Mouse (Mus musculus): ENCODE measurements around the gene Tufm. TPM values are rescaled to one million over a fixed set of nuclear protein-coding genes. Genes with fewer than 3 reads are reported as not detected.
A peak's percentile ranks its signal among the peaks of the same experiment; 100 is the strongest.
"Not testable (repeated sequence)": the region's sequence is repeated elsewhere in the genome, so short reads cannot be mapped to it uniquely, and the experiment has no call there.

Tufm gene
- polyA plus RNA-seq, 1 experiment from 2014 or later = 77.5 TPM

DNA sequence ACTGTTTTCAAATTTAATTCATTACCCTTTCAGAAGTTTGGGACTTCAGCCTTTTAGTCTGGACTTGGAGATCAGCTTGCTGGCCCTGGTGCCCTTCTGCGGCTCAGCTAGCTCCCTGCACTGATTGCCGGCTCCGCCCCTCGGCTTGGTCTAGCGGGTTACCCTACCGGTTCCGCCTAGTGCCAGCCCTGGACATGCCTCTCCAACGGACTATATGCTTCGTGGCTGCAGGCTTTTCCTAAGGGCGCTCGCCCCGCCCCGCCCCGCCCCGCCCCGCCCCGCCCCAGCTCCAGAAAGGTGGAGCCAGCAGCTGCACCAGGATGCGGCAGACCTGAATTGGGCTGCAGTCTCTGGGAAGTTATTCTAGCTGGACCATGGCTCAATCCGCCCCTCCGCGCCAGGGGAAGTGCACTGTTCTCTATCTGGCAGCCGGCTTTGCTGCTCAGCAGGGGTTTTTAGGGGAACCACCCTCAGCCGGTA lies 4.7 kb upstream of the Tufm start:
- Histone ChIP-seq H3K27me3 (ENCODE audit: control insufficient read depth, insufficient read depth, low read length) (no peaks in the 10 kb centered on the region), H3K4me2 (replicated peaks; ENCODE audit: low read depth) (peak overlapping the region; percentile 63), H3K9me3 (ENCODE audit: control insufficient read depth, low read length) (no peaks in the 10 kb centered on the region), H3K36me3 (ENCODE audit: control insufficient read depth, insufficient read depth, low read length) (no peaks in the 10 kb centered on the region), H3K4me3 (ENCODE audit: low read depth, low read length) (peak overlapping the region; percentile 31), H3K27ac (replicated peaks) (peak overlapping the region; percentile 81), H3K9ac (ENCODE audit: low read length) (peak overlapping the region; percentile 45), H3K4me1 (replicated peaks; ENCODE audit: control insufficient read depth, insufficient read depth) (no peaks in the 10 kb centered on the region)
- peak; percentile 22; the same call in 1 of the 2 replicates for TF ChIP-seq CTCF (IDR thresholded peaks at IDR 0.05; ENCODE audit: low read depth)
- no peak for TF ChIP-seq EP300 (optimal IDR thresholded peaks at IDR 0.05)
- ATAC-seq (ENCODE audit: low FRiP score, low TSS enrichment) = peak; percentile 94
- under 1% methylated on average over 22 of the region's 23 CpGs for WGBS
- DNase-seq (ENCODE audit: low spot score) = peak; percentile 96

- Histone ChIP-seq H3K9ac (ENCODE audit: low read length) (peak overlapping the region; percentile 77), H3K36me3 (ENCODE audit: control insufficient read depth, insufficient read depth, low read length) (peaks cover 14% of the 10 kb centered on the region), H3K27ac (replicated peaks) (peak overlapping the region; percentile 70; the same call in 1 of the 2 replicates), H3K4me3 (ENCODE audit: low read depth, low read length) (peak overlapping the region; percentile 56), H3K4me2 (replicated peaks; ENCODE audit: low read depth) (peak overlapping the region; percentile 82)
- DNase-seq (ENCODE audit: low spot score); H3K9me3 ChIP-seq (ENCODE audit: control insufficient read depth, low read length); H3K27me3 ChIP-seq (ENCODE audit: control insufficient read depth, insufficient read depth, low read length); ATAC-seq (ENCODE audit: low FRiP score, low TSS enrichment); H3K4me1 ChIP-seq (replicated peaks; ENCODE audit: control insufficient read depth, insufficient read depth): not testable (repeated sequence)
- 9% methylated on average over 23 of the region's 25 CpGs for WGBS
Measured at GRCm38 (mm10) chr7:126487617-126488385, 640 bp downstream of the Tufm start.

DNA sequence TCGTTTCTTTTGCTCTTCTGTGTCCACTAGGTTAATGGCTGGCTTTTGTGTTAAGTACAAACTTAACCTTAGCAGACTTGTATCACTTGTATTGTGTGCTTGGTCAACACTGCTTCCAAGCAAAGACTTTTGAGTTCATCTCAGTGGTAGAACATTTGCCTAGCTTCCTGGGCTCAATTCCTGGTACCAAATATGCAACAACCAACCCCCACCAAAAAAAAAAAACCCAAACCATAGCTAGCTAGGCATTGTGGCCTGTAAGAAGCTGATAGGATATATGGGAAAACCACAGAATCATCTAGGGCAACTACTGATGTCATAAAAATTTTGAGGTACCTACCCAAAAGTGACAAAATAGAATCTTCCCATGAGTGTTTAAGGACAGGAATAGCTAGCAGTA lies 3.8 kb downstream of the Tufm start:
- Histone ChIP-seq H3K4me1 (replicated peaks; ENCODE audit: control insufficient read depth, insufficient read depth) (no peaks in the 10 kb centered on the region), H3K27me3 (ENCODE audit: control insufficient read depth, insufficient read depth, low read length) (no peaks in the 10 kb centered on the region), H3K27ac (replicated peaks) (no peak overlapping the region), H3K4me2 (replicated peaks; ENCODE audit: low read depth) (no peak overlapping the region), H3K36me3 (ENCODE audit: control insufficient read depth, insufficient read depth, low read length) (peaks cover 44% of the 10 kb centered on the region), H3K9me3 (ENCODE audit: control insufficient read depth, low read length) (no peaks in the 10 kb centered on the region), H3K4me3 (ENCODE audit: low read depth, low read length) (no peak overlapping the region), H3K9ac (ENCODE audit: low read length) (no peak overlapping the region)
- TF ChIP-seq CTCF (IDR thresholded peaks at IDR 0.05; ENCODE audit: low read depth) (no peak), EP300 (optimal IDR thresholded peaks at IDR 0.05) (no peak)
- DNase-seq (ENCODE audit: low spot score) (no peak), ATAC-seq (ENCODE audit: low FRiP score, low TSS enrichment) (no peak)
- 62% methylated on average over 1 of the region's 1 CpGs for WGBS

DNA sequence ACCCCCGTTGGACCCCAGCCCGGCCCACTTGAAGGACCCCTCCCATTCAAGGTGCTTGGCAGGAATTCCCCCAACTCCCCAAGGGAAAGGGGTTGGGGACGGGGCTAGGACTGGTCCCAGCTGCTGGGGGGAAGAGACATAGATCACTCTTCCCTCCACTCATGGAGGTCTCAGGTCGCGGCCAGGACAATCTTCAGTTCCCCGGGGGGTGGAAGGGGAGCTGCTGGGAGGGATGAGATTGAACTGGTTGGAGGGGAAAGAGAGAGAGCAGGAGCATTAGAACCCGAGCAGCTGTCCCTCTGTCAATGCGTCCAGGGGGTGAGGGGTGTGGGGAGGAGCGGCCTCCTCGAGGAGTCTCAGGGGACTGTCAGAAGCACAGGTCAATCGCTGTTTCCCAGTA lies 4.8 kb downstream of the Tufm start:
- Histone ChIP-seq H3K27ac (replicated peaks) (no peak overlapping the region), H3K4me2 (replicated peaks; ENCODE audit: low read depth) (no peak overlapping the region), H3K4me1 (replicated peaks; ENCODE audit: control insufficient read depth, insufficient read depth) (no peaks in the 10 kb centered on the region), H3K36me3 (ENCODE audit: control insufficient read depth, insufficient read depth, low read length) (peaks cover 48% of the 10 kb centered on the region), H3K9ac (ENCODE audit: low read length) (no peak overlapping the region), H3K9me3 (ENCODE audit: control insufficient read depth, low read length) (no peaks in the 10 kb centered on the region), H3K27me3 (ENCODE audit: control insufficient read depth, insufficient read depth, low read length) (no peaks in the 10 kb centered on the region), H3K4me3 (ENCODE audit: low read depth, low read length) (no peak overlapping the region)
- no peak for ATAC-seq (ENCODE audit: low FRiP score, low TSS enrichment)
- WGBS = 57% methylated on average over 11 of the region's 11 CpGs
- no peak for DNase-seq (ENCODE audit: low spot score)
- TF ChIP-seq EP300 (optimal IDR thresholded peaks at IDR 0.05) (no peak), CTCF (IDR thresholded peaks at IDR 0.05; ENCODE audit: low read depth) (no peak)

- Histone ChIP-seq H3K4me3 (ENCODE audit: low read depth, low read length) (no peak overlapping the region), H3K9me3 (ENCODE audit: control insufficient read depth, low read length) (no peaks in the 10 kb centered on the region), H3K4me1 (replicated peaks; ENCODE audit: control insufficient read depth, insufficient read depth) (no peaks in the 10 kb centered on the region), H3K27me3 (ENCODE audit: control insufficient read depth, insufficient read depth, low read length) (no peaks in the 10 kb centered on the region), H3K9ac (ENCODE audit: low read length) (no peak overlapping the region), H3K27ac (replicated peaks) (no peak overlapping the region), H3K4me2 (replicated peaks; ENCODE audit: low read depth) (no peak overlapping the region), H3K36me3 (ENCODE audit: control insufficient read depth, insufficient read depth, low read length) (peaks cover 60% of the 10 kb centered on the region)
- ATAC-seq (ENCODE audit: low FRiP score, low TSS enrichment) (peak; percentile 85), DNase-seq (ENCODE audit: low spot score) (peak; percentile 61)
- no peak for TF ChIP-seq CTCF (IDR thresholded peaks at IDR 0.05; ENCODE audit: low read depth)
- TF ChIP-seq EP300 (optimal IDR thresholded peaks at IDR 0.05) = no peak
- WGBS = 82% methylated on average over 6 of the region's 6 CpGs
Measured at GRCm38 (mm10) chr7:126494120-126494519, 7.0 kb downstream of the Tufm start.

DNA sequence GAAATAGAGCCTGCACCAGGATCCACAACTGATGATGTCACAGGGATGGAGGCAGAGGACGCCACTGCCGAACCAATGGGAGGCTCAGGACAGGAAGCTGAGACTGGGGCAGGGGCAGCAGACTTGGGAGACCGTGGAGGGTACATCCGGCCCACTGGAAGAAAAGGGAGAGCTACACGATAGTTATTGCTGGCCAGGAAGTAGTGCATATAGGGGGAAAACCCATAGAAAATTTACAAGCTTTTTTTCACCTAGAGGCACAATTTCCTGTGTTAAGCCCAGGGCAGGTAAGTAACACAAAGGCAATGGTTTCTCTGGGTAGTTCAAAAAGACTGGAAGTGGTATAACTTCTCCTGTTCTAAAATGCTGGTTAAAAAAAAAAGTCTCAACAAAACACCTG lies 9.3 kb downstream of the Tufm start:
- Histone ChIP-seq H3K27me3 (ENCODE audit: control insufficient read depth, insufficient read depth, low read length) (no peaks in the 10 kb centered on the region), H3K9me3 (ENCODE audit: control insufficient read depth, low read length) (no peaks in the 10 kb centered on the region), H3K36me3 (ENCODE audit: control insufficient read depth, insufficient read depth, low read length) (peaks cover 74% of the 10 kb centered on the region), H3K4me2 (replicated peaks; ENCODE audit: low read depth) (no peak overlapping the region), H3K4me1 (replicated peaks; ENCODE audit: control insufficient read depth, insufficient read depth) (no peaks in the 10 kb centered on the region), H3K4me3 (ENCODE audit: low read depth, low read length) (no peak overlapping the region), H3K9ac (ENCODE audit: low read length) (no peak overlapping the region), H3K27ac (replicated peaks) (no peak overlapping the region)
- ATAC-seq (ENCODE audit: low FRiP score, low TSS enrichment) (no peak), DNase-seq (ENCODE audit: low spot score) (no peak)
- 89% methylated on average over 5 of the region's 5 CpGs for WGBS
- no peak for TF ChIP-seq CTCF (IDR thresholded peaks at IDR 0.05; ENCODE audit: low read depth)
- TF ChIP-seq EP300 (optimal IDR thresholded peaks at IDR 0.05) = no peak

Data from stomach, postnatal 0 days (tissue).